Mouse (Mus musculus): ENCODE results near the gene Fam171a1.
"Not testable (repeated sequence)": the region's sequence is repeated elsewhere in the genome, so short reads cannot be mapped to it uniquely, and the experiment has no call there.

Fam171a1 gene

DNA sequence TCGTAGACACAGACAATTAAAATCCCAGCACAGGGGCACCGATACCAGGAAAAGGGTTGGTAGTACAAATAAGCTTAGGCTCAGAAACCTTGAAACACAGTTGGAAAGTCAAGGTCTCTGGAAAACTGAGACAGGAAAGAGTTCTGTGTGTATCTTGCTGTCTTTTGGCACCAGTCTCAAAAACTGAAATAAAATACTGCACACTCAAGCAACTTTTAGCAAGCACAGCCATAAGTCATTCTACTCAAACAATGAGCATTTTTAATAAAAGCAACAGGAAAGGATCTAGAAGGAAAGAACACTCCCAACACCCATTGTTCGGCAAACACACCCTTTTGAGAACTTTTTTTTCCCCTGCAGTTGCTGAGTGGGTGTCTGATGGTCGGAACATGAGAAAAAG is at the start of gene Fam171a1:
TSS of gene Fam171a1 (plus strand) at position 359 of the 400 bp plus-strand sequence.
- DNase-seq (ENCODE audit: low read depth, low spot score) = no peak

DNA sequence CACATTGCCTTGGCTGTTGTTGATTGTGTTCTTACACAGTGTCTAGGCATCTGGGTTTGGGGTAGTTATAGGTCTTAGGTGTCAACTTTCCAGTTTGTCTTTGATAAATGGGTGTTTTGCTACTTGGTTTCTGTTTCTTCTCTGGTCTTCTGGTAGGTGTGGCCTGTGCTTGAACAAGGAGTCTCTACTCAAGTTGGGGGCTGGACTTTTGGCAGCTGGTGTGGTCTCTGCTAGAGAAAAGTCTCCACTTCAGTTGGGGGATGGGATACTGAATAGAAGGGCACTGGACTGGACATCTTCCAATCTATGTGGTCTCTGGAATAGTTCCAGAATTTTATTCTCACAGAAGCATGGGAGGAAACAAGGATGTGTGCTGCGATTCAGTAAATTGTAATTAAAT is 44.9 kb upstream of the Fam171a1 start:
- no peak for DNase-seq (ENCODE audit: low read depth, low spot score)

- DNase-seq (ENCODE audit: low read depth, low spot score) = not testable (repeated sequence)
These were observed 25.7 kb upstream of the Fam171a1 start for GRCm38 (mm10) chr2:3088361-3088760.

GRCm38 (mm10) chr2:3089274-3089673 is 24.8 kb upstream of the Fam171a1 start:
- no peak for DNase-seq (ENCODE audit: low read depth, low spot score)

- no peak for DNase-seq (ENCODE audit: low read depth, low spot score)
These were observed 17.9 kb upstream of the Fam171a1 start for GRCm38 (mm10) chr2:3096101-3096500.

DNA sequence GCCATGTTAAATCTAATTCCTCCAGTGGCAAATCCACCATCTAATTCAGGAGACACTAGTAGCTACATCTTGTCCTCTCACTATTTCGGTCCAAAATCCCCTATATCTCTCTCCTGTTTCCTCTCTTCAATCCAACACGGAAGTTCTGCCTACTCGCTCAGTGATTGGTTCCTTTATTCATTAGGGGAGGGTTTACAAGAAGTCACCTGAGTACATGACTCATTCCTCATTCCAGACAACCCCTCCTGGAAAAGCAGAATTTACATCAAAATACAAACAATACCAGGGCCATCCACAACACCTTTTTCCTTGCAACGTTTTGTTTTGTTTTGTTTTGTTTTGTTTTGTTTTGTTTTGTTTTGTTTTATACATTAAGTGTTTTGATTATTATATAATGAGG is 14.1 kb upstream of the Fam171a1 start:
- peak; percentile 63 for DNase-seq (ENCODE audit: low read depth, low spot score)

DNA sequence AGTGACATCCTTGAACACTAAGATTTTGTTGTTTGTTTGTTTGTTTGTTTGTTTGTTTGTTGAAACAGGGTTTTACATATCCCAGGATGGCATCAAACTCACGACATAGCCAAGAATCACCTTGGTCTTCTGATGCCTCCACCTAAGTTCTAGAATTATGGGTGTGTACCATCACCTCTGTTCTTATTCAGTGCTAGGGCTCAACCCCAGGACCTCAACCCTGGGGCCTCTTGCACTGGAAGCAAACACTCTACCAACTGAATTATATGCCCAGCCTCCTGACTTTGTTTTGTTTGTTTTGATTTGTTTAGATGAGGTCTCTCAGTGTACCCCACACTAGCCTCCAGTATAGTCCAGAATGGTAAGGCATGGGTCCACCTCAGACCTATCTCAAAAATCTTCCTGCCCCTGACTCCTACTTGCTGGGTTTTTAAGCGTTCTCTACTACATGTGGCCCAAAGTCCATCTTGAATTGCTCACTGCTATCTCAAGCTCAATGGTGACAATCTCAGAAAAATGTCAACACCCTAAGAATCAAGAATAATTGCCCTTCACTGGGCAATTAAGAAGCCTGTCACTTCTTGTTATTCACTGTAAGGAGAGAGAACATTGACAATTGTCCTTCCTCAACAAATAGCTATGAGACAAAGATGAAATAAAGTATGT is 12.6 kb upstream of the Fam171a1 start:
- no peak for DNase-seq (ENCODE audit: low read depth, low spot score)

DNA sequence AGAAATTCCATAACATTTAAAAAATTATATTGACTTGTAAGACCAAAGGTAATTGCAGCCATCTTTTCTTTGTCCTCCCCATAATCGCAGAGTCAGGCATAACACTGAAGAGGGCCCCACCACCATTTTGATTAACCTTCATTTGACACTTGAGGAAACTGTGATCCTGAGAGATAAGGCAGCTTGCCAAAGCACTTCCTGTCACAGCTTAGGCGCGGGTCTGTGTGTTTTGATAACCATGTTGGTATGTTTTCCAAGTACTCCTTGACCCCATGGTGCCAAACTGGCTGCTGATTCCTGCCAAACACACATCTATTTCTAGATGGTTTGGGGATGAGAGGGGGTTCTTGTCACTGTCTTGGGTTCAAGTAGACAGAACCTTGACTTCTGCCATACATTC is 11.7 kb upstream of the Fam171a1 start:
- DNase-seq (ENCODE audit: low read depth, low spot score) = no peak

GRCm38 (mm10) chr2:3107471-3107870 is 6.6 kb upstream of the Fam171a1 start:
- no peak for DNase-seq (ENCODE audit: low read depth, low spot score)

DNA sequence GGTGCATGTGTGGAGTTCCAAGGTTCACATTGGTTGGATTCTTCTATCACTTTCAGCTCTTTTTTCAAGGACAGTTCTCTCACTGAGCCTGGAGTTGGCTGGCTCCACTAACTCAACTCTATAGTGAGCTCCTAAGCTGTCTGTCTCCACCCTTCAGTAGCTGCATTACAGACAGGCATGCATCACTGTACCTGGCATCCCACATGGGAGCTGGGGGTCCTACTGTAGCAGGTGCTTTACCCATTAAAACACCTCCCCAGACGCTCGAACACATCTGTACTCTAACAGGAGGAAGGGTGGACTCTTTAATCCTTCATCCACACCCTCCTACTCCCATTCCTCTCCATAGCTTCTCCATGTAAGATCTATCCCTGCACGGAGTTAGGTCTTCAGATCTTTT is 5.6 kb upstream of the Fam171a1 start:
- no peak for DNase-seq (ENCODE audit: low read depth, low spot score)

DNA sequence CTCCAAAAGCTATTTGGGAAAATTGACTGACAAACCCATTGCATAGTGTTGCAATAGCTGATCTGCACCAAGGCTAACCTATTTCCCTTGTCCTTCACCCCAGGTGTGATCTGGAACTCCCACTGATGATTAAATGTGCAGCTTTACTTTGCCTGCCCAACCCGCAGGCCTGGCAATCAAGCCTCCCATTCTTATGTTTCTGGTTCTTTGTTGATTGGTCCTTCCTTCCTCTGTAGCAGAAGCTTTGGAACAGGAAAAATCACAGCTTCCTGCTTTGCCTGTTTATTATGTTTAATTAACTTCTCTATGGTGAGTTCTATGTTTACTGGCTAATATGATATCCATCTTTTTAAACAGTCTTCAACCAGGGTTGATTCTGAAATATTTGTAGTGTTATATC is 5.2 kb upstream of the Fam171a1 start:
- no peak for DNase-seq (ENCODE audit: low read depth, low spot score)

DNA sequence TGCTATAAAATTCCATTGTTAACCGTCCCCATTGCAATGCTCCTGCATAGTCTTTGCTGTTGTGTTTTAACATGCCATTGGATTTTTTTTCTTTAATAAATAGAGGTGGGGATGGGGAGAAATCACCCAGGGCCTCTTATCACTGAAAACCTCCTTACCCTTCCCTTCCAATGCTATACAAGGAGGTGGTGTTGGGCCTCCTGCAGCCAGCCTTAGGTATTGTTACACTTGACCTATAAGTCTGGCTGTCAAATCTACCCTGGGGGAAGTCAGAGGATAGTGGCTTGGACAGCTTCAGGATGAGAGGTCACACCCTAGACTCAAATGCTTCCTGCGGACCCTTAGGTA is 3.8 kb downstream of the Fam171a1 start:
- DNase-seq (ENCODE audit: low read depth, low spot score) = no peak

- DNase-seq (ENCODE audit: low read depth, low spot score) = peak; percentile 90
These were observed 4.3 kb downstream of the Fam171a1 start for GRCm38 (mm10) chr2:3118203-3118941.

GRCm38 (mm10) chr2:3118969-3119368 is 4.9 kb downstream of the Fam171a1 start:
- no peak for DNase-seq (ENCODE audit: low read depth, low spot score)

- no peak for DNase-seq (ENCODE audit: low read depth, low spot score)
These were observed 5.4 kb downstream of the Fam171a1 start for GRCm38 (mm10) chr2:3119371-3119935.

GRCm38 (mm10) chr2:3122571-3122970 is 8.5 kb downstream of the Fam171a1 start:
- DNase-seq (ENCODE audit: low read depth, low spot score) = no peak

- DNase-seq (ENCODE audit: low read depth, low spot score) = no peak
These were observed 13.3 kb downstream of the Fam171a1 start for GRCm38 (mm10) chr2:3127256-3127883.

GRCm38 (mm10) chr2:3128344-3128871 is 14.4 kb downstream of the Fam171a1 start:
- no peak for DNase-seq (ENCODE audit: low read depth, low spot score)

GRCm38 (mm10) chr2:3128910-3129309 is 14.9 kb downstream of the Fam171a1 start:
- DNase-seq (ENCODE audit: low read depth, low spot score) = no peak

DNA sequence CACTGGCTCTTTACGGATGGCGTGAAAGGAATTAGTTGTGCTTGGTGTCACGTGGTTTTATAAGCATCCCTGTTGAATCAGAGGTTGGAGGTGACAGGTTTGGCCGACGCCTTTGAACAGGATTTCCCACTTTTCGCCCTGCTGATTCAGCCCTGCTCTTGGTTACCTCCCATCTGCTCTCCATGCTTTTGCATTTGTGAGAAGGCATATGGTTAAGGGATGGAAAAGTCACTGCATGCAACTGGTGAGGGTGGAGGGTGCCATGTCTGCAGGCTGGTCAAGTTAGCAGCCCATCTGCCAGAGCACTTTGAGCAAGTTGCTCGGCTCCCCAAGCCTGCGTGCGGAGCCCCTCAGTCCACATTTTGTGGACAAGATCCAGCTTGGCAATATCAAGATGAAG is 18.4 kb downstream of the Fam171a1 start:
- no peak for DNase-seq (ENCODE audit: low read depth, low spot score)

DNA sequence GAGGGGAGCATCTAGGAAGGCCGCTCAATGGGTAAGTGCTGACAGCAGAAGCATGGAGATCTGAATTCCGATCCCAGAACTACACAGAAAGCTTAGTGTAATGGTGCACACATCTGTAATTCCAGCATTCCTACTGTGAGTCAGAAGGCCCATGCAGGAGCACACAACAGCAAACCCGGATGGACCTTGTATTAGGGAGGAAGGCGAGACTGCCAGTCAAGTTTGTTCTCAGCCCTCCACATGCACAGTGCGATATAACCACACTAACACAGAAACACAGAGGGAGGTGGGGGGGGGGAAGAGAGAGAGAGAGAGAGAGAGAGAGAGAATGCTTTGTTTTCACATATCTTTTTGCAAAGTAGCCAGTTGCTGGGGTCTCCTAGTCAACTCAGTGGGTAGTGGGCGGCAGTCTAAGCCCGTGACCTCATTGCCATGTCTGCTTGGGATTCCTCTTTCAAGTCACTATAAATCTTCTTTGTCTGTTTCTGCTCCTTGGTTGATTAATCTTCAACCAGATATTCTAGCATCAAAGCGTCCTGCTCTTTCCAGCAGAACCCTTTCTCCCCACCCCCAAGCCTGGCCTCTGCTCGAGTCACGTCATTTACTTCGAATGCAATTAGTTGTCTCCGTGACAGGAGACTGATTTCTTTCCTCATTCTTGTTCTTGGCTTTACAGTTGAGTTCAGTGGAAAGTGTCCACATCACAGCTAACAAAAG is 20.7 kb downstream of the Fam171a1 start:
- DNase-seq (ENCODE audit: low read depth, low spot score) = no peak

DNA sequence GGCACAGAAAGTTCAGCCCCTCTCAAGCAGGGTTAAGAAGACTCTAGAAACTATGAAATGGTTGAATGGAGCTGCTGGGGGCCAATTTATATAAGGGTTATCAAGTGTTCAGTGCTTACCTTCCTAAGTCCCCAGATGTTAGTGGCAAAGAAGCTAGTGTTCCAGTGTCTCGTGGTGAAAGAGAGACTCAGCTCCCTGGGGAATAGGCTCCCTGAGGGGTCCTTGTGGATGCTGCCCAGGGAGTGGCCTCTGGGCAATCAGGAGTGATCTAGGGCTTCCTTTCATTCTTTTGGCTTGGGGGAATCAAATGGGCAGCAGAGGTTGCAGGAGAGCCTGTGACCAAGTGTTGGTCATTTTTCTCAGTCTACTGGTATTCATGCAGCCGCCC is 21.3 kb downstream of the Fam171a1 start:
- no peak for DNase-seq (ENCODE audit: low read depth, low spot score)

Data from ZHBTc4 (cell line).